ENCODE assay signal across 22 mouse cellular contexts in genomic region chr4:12700189-12700588, GRCm38 (mm10).
"Had no signal": no experiment of that assay in that cellular context is flagged by ENCODE, and none has a peak within 500 bp of the region (broad histone marks: within the 10 kb centered on the region; RNA-seq: fewer than 3 reads in every experiment).

No protein-coding gene starts in this region.

- H3K27ac ChIP-seq: intestine, embryonic 15.5 days; kidney, embryonic 15.5 days; left cerebral cortex, adult 2 months; lung, embryonic 15.5 days; neural tube, embryonic 12.5 days; neural tube, embryonic 15.5 days; stomach, embryonic 15.5 days had no signal

- H3K36me3 ChIP-seq: intestine, embryonic 15.5 days; kidney, embryonic 15.5 days; lung, embryonic 15.5 days; neural tube, embryonic 12.5 days; neural tube, embryonic 15.5 days; stomach, embryonic 15.5 days had no signal

- H3K9me3 ChIP-seq: intestine, embryonic 15.5 days; kidney, embryonic 15.5 days; lung, embryonic 15.5 days; neural tube, embryonic 12.5 days; neural tube, embryonic 15.5 days; stomach, embryonic 15.5 days had no signal

- H3K4me2 ChIP-seq: intestine, embryonic 15.5 days; kidney, embryonic 15.5 days; lung, embryonic 15.5 days; midbrain, embryonic 11.5 days; neural tube, embryonic 12.5 days; neural tube, embryonic 15.5 days; stomach, embryonic 15.5 days had no signal

- H3K4me3 ChIP-seq: intestine, embryonic 15.5 days; kidney, embryonic 15.5 days; left cerebral cortex, adult 2 months; lung, embryonic 15.5 days; neural tube, embryonic 12.5 days; neural tube, embryonic 15.5 days; stomach, embryonic 15.5 days had no signal

- H3K27me3 ChIP-seq: intestine, embryonic 15.5 days; kidney, embryonic 15.5 days; lung, embryonic 15.5 days; neural tube, embryonic 12.5 days; neural tube, embryonic 15.5 days; stomach, embryonic 15.5 days had no signal

- H3K9ac ChIP-seq: intestine, embryonic 15.5 days; kidney, embryonic 15.5 days; lung, embryonic 15.5 days; neural tube, embryonic 12.5 days; neural tube, embryonic 15.5 days; stomach, embryonic 15.5 days had no signal

- H3K4me1 ChIP-seq: intestine, embryonic 15.5 days; kidney, embryonic 15.5 days; lung, embryonic 15.5 days; neural tube, embryonic 12.5 days; neural tube, embryonic 15.5 days; stomach, embryonic 15.5 days had no signal

- ATAC-seq: intestine, embryonic 15.5 days had no signal

- DNase-seq: kidney, adult 11 months; kidney, adult 8-10 months; kidney, postnatal 10 days; kidney, postnatal 36 days; layer of hippocampus, postnatal 36 days; lung, adult 18-20 months; lung, postnatal 14 days; lung, postnatal 4 days; midbrain, embryonic 14.5 days; right cerebral cortex, adult 18-20 months; right cerebral cortex, postnatal 14 days; spleen, adult 18-20 months; thymus, adult 18-20 months; thymus, postnatal 36 days had no signal
